Mouse (Mus musculus) ES-E14 (cell line): ENCODE measurements around the gene Rhbdf1. TPM values are rescaled to one million over a fixed set of nuclear protein-coding genes. Genes with fewer than 3 reads are reported as not detected.

ENCODE experiments used
- DNase-seq: peaks from one replicate; pipeline ENCODE4 v3.0.0-alpha.2; 2013; ENCODE audit warnings: low read depth, low spot score
- H3K27ac ChIP-seq: 2 replicates; pipeline ENCODE4 v1.5.1; 2012; ENCODE audit warnings: low read depth, mild to moderate bottlenecking, low read length, moderate library complexity, mixed read lengths; ENCODE audit not compliant: poor library complexity, insufficient read depth, severe bottlenecking
- H3K36me3 ChIP-seq: 2 replicates; pipeline ENCODE4 v1.6.1; 2012; ENCODE audit warnings: mild to moderate bottlenecking, low read length, moderate library complexity, mixed read lengths; ENCODE audit not compliant: control insufficient read depth, poor library complexity, insufficient read depth, severe bottlenecking
- H3K4me1 ChIP-seq, 2 experiments: fragments of 150-350 bp in 1 of 2; sonication (generic) in 1 of 2; 2 replicates each; pipeline ENCODE4 v1.6.1; 2012; ENCODE audit warnings: low read length in 2 of 2, mild to moderate bottlenecking in 1 of 2, mixed read lengths in 1 of 2; ENCODE audit not compliant: control insufficient read depth in 2 of 2, insufficient read depth in 2 of 2, poor library complexity in 1 of 2
- H3K4me3 ChIP-seq, 2 experiments: fragments of 150-350 bp in 1 of 2; sonication (generic) in 1 of 2; 2 replicates each; pipeline ENCODE4 v1.5.1; 2012; ENCODE audit warnings: low read length in 2 of 2, low read depth in 1 of 2, mild to moderate bottlenecking in 1 of 2, mixed read lengths in 1 of 2; ENCODE audit not compliant: insufficient read depth in 1 of 2, poor library complexity in 1 of 2, severe bottlenecking in 1 of 2
- H3K9ac ChIP-seq: 2 replicates; pipeline ENCODE4 v1.6.1; 2012; ENCODE audit warnings: low read depth, mild to moderate bottlenecking, low read length, mixed read lengths; ENCODE audit not compliant: poor library complexity, insufficient read depth, severe bottlenecking
- H3K9me3 ChIP-seq: fragments of 150-350 bp; sonication (generic); 2 replicates; pipeline ENCODE4 v1.6.1; 2012; ENCODE audit warnings: low read depth, mild to moderate bottlenecking, low read length; ENCODE audit not compliant: control insufficient read depth, insufficient read depth
- CHD2 ChIP-seq: IDR thresholded peaks from 2 replicates; pipeline ENCODE4 v1.6.1; 2014; ENCODE audit warnings: mild to moderate bottlenecking, low read depth, low read length, inconsistent platforms
- HCFC1 ChIP-seq: IDR thresholded peaks from 2 replicates; pipeline ENCODE4 v1.6.1; 2012; ENCODE audit warnings: low read length, inconsistent platforms, borderline replicate concordance; ENCODE audit not compliant: insufficient read depth
- MAFK ChIP-seq: IDR thresholded peaks from 2 replicates; pipeline ENCODE4 v1.6.1; 2014; ENCODE audit warnings: mild to moderate bottlenecking, low read depth, low read length, inconsistent platforms; ENCODE audit not compliant: insufficient read depth
- ZC3H11A ChIP-seq: IDR thresholded peaks from 2 replicates; pipeline ENCODE4 v1.6.1; 2012; ENCODE audit warnings: low read depth, mild to moderate bottlenecking, inconsistent platforms, low read length, borderline replicate concordance
- ZNF384 ChIP-seq: IDR thresholded peaks from 2 replicates; pipeline ENCODE4 v1.6.1; 2012; ENCODE audit warnings: low read depth, low read length, inconsistent platforms
- in situ Hi-C, 2 experiments: fragments of 600-800 bp; cut with MboI; formaldehyde crosslinking; loops; one replicate each; pipeline ENCODE4 v1.15.1; 2025; ENCODE audit warnings: low sequenced_read_pairs in 2 of 2, inconsistent platforms in 1 of 2; ENCODE audit not compliant: unreplicated experiment in 2 of 2
- total RNA-seq: library from RNA; depleted of rRNA; stranded (reverse); fragments of 300-350 nt; gene quantifications from 2 replicates; pipeline ENCODE4 v1.2.3, GENCODE M21; 2012

Gene Rhbdf1
- total RNA-seq, 1 experiment: 24.8 TPM

DNA sequence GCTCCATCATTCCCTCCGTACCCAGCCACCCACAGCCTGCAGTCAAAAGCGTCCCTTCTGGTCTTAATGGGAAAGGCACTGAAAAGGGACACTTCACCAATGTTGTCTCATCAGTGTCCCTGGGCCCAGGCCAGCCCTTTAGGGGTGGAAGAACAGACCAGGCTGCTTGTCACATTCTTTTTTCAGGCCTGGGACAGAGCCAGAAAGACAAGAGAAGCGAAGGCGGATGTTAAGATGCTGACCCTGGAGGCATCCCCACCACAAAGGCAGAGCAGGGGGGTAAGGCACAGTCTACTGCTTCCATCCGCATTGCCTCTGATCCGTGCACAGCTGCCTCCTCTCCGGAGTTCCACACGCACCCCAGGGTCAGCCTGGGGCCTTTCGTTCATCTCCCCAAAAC, 32.0 kb downstream of the Rhbdf1 start:
- no peak overlapping the region for H3K9ac ChIP-seq
- H3K4me1 ChIP-seq: peaks cover 0 to 6% of the 10 kb centered on the region in 2 experiments; a peak in 1 of 4 replicates
- no peak overlapping the region for H3K4me3 ChIP-seq
- no peak for DNase-seq
- H3K36me3 ChIP-seq: no peaks in the 10 kb centered on the region
- H3K9me3 ChIP-seq: no peaks in the 10 kb centered on the region
- in situ Hi-C loops: no loop called here
- H3K27ac ChIP-seq: no peak overlapping the region; the same call in 1 of the 2 replicates
- TF ChIP-seq CHD2: no peak
- no peak for TF ChIP-seq HCFC1
- TF ChIP-seq MAFK: no peak
- TF ChIP-seq ZNF384: no peak
- no peak for TF ChIP-seq ZC3H11A

DNA sequence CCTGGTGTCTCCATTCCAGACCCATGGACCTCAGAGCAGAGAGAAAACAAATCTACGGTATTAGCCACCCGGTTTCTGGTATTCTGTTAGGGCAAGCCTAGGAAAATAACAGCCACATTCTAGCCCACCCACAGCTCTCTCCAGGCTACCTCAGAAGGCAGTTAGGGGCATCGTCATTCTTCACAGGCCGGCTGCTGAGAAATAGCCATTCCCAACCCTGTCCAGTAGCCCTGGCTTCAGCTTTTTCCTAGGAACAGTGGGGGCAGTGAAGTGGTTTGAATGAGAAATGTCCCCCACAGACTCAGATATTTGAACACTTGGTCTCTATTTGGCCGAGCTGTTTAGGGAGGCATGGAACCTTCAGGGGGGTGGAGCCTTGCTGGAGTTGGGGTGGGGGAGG, 32.7 kb downstream of the Rhbdf1 start:
- in situ Hi-C loops: loop anchor here in 1 of 2 experiments (10.0 kb wide), 1 partner anchor 145 kb away; no protein-coding TSS in a partner anchor
- Histone ChIP-seq H3K9ac (no peak overlapping the region), H3K36me3 (no peaks in the 10 kb centered on the region), H3K4me3 (no peak overlapping the region), H3K9me3 (no peaks in the 10 kb centered on the region), H3K4me1 (peaks cover 0 to 6% of the 10 kb centered on the region in 2 experiments; a peak in 1 of 4 replicates), H3K27ac (no peak overlapping the region)
- TF ChIP-seq HCFC1: no peak
- no peak for TF ChIP-seq ZC3H11A
- TF ChIP-seq CHD2: no peak
- no peak for TF ChIP-seq MAFK
- no peak for TF ChIP-seq ZNF384
- DNase-seq: no peak

GRCm38 (mm10) chr11:32188881-32189280, 33.2 kb downstream of the Rhbdf1 start:
- in situ Hi-C loops: loop anchor here in 1 of 2 experiments (10.0 kb wide), 1 partner anchor 146 kb away; no protein-coding TSS in a partner anchor
- Histone ChIP-seq H3K9ac (no peak overlapping the region), H3K9me3 (no peaks in the 10 kb centered on the region), H3K27ac (no peak overlapping the region), H3K4me3 (no peak overlapping the region), H3K4me1 (peaks cover 0 to 6% of the 10 kb centered on the region in 2 experiments; a peak in 1 of 4 replicates), H3K36me3 (no peaks in the 10 kb centered on the region)
- no peak for DNase-seq
- TF ChIP-seq HCFC1 (no peak), ZNF384 (no peak), MAFK (no peak), ZC3H11A (no peak), CHD2 (no peak)

DNA sequence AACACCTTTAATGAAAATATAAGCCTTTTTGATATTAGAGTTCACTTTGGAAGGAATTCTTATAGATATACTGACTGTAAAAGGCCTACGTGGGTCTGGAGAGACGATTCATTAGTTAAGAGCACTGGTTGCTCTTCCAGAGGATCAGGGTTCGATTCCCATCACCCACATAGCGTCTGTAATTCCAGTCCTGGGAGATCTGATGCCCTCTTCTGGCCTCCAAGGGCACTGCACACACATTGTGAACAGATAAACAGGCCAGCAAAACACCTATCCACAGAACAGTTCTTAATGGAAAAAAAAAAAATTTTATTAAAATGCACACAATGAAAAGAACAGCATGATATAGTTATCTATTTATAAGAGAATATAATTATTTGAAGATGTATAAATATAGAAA, 34.8 kb downstream of the Rhbdf1 start:
- no peak overlapping the region for H3K9ac ChIP-seq
- TF ChIP-seq ZNF384 (no peak), MAFK (no peak), CHD2 (no peak), HCFC1 (no peak), ZC3H11A (no peak)
- in situ Hi-C loops: loop anchor here in 1 of 2 experiments (10.0 kb wide), 1 partner anchor 148 kb away; no protein-coding TSS in a partner anchor

More for the DNA sequence above, 34.8 kb downstream of the Rhbdf1 start:
- no peak overlapping the region for H3K27ac ChIP-seq
- no peaks in the 10 kb centered on the region for H3K9me3 ChIP-seq
- no peak for DNase-seq
- no peak overlapping the region for H3K4me3 ChIP-seq
- peaks cover 0 to 6% of the 10 kb centered on the region in 2 experiments; a peak in 1 of 4 replicates for H3K4me1 ChIP-seq
- H3K36me3 ChIP-seq: no peaks in the 10 kb centered on the region
